Mouse (Mus musculus) hematopoietic stem cell, adult 5-6 weeks (primary cell): Measurements from ENCODE around the gene Eps8l1. TPM values are rescaled to one million over a fixed set of nuclear protein-coding genes. Genes with fewer than 3 reads are reported as not detected.
"Not testable (repeated sequence)": the region's sequence is repeated elsewhere in the genome, so short reads cannot be mapped to it uniquely, and the experiment has no call there.

Experiments used
- ATAC-seq, 2 experiments: fragments of 125-278 bp in 1 of 2; replicated peaks in 1 of 2; 2 replicates each; pipeline ENCODE4 v1.8.0; 2016 to 2017; ENCODE audit warnings: inconsistent platforms in 2 of 2, mild to moderate bottlenecking in 2 of 2, moderate number of reproducible peaks in 2 of 2, low read depth in 1 of 2, moderate TSS enrichment in 1 of 2; ENCODE audit not compliant: low FRiP score in 2 of 2, poor library complexity in 2 of 2, severe bottlenecking in 2 of 2, insufficient read depth in 1 of 2, low TSS enrichment in 1 of 2
- total RNA-seq: library from RNA; stranded (forward); fragments of 172-1452, 232-1000 nt; gene quantifications from 2 replicates; pipeline ENCODE4 v1.2.3, GENCODE M21; 2017

The Eps8l1 gene
- total RNA-seq: 5.1 and 17.1 TPM in 2 replicates

DNA sequence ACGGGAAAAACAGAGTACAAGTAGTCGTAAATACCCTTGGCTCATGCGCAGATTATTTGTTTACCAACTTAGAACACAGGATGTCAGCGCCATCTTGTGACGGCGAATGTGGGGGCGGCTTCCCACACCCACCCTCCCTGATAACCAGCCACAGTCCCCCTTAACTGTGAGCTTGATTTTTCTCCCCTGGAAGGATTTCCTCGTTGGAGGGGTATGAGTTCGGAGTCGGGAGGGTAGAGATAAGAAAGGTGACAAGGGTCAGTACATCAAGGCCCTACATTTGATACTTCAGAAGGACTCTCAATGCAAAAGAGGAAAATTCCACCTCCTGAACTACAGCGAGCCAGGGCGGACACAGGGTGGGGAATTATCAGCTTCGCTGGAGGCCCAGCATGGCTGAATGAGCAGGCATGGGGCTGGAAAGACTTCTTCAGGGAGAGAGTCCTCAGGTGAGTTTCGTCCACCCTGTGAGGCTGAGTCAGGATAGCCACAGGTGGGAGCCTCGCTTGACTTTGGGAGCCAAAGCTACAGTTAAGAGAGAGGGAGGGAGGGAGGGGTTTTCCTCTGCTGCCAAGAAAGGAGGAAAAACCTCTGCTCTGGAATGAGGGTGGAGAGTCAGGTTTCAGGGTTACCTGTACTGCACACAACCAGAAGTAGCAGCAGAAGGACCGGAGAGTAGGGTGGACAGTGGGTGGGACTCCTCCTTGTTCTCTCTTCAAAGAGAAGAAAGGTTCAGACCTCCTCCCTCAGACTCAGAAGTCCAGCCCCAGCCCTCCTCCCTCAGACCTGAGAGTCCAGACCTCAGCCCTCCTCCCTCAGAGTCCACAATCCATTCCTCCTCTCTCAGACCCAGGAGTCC, at the start of gene Eps8l1:
TSS of gene Eps8l1 (plus strand) at position 99 of the 859 bp plus-strand sequence.
- peak; percentile 32 to 42; a peak in 1 of 4 replicates for ATAC-seq

GRCm38 (mm10) chr7:4412406-4412805, 48.1 kb upstream of the Eps8l1 start:
- not testable (repeated sequence) for ATAC-seq

- no peak for ATAC-seq
These were observed 40.8 kb upstream of the Eps8l1 start for GRCm38 (mm10) chr7:4419681-4420080.

DNA sequence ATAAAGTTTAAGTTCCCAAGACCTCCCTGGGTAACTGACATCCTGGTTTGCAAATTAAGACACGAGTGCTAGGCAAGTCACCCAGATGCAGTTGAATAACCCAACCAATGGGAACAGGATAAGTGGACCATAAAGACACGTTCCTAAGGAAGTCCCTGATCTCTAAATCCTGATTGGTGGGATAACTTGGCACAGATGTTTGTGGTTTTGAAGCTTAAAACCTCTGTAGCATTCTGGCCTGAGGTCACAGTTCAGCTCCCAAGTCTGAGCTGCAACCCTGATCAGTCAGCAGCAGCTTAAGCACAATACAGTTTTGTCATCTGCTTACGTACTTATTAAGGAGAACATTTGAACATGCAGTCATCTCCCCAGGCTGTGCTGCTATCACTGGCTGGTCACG, 40.2 kb upstream of the Eps8l1 start:
- no peak for ATAC-seq

GRCm38 (mm10) chr7:4427161-4427912, 33.1 kb upstream of the Eps8l1 start:
- ATAC-seq: peak; percentile 96 to 97

DNA sequence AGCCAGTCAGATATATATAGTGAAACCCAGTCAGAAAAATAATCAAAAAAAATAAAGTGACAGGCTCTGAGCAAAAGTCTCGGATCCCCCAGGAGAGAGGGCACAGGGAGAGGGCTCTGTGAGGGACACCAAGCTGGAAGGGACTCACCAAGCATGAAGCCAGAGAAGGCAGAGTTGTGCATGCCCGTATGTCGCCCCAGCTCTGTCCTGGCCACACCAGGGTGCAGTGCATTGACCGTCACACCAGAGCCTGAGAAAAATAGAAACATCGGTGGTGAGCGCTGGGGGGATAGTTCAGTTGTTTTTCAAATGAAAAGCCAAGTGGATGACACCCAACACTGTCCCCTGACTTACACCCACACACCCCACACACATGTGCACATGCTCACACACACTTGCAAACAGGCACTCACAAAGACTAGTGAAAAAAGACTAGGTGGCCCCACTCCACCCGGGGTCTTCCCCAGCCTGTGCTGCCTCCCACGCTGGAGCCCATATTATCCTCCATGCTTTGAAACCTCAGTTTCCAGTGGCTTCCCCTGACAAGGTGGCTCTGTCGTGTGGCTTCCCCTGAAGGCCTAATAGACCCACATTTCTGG, 30.1 kb upstream of the Eps8l1 start:
- ATAC-seq: no peak

- peak in 1 of 2 experiments; percentile 43; a peak in 1 of 4 replicates for ATAC-seq
These were observed 28.9 kb upstream of the Eps8l1 start for GRCm38 (mm10) chr7:4431548-4431947.

DNA sequence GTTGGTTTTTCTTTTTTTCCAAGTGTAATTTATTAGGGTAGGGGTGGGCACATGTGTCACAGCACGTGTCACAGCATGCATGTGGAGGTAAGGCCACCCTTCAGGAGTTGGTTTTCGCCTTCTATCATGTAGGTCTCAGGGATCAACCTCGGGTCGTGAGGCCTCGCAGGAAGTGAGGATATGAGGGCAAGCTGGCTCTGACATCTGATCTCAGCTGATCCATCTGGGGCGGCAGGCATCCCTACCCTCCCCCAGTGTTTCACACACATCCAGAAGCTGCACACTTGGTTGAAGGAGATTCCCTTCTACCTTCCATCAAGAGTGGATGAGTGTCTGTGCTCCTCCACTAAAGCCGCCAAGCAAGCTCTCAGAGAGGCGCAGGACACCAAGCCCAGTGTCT, 28.4 kb upstream of the Eps8l1 start:
- ATAC-seq: no peak

DNA sequence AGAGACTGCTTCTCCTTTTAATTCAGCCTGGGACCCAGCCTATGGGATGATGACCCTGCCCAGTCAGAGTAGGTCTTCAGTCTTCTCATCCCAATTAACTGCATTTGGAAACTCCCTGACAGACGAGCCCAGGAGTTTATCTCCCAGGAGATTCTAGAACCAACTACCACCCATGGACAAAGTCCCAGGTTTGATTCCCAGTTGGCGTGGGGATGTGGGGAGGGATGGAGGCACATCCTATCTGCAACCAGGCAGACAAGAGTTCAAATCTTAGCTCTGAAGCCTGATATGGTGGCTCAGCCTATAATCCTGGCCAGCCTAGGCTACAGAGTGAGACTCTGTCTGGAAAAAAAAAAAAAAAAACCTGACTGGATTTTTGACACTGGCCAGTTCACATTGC, 22.8 kb upstream of the Eps8l1 start:
- ATAC-seq: no peak

DNA sequence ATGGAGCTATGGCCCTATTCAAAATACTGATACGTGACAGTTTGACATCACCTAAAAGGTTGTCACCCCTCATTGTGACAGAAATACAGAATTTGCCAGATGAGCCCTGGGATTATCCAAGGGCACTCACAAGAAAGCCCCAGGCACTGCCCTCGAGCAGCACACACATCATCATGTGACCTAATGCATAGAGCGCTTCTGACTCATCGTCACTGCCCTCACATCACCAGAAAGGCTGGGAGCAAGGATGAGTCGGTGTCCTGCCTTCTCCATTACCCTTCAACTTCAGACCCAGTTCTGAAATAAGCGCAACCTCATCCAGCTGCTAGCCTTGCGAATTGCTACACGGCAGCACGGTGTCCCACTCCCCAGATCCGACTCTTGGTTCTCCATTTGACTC, 19.9 kb upstream of the Eps8l1 start:
- ATAC-seq: no peak

- ATAC-seq: peak; percentile 94 to 97
These were observed 15.2 kb upstream of the Eps8l1 start, which contains the start of gene Rdh13 for GRCm38 (mm10) chr7:4445216-4445791. Rdh13 (minus strand) TSS chr7:4445649.

DNA sequence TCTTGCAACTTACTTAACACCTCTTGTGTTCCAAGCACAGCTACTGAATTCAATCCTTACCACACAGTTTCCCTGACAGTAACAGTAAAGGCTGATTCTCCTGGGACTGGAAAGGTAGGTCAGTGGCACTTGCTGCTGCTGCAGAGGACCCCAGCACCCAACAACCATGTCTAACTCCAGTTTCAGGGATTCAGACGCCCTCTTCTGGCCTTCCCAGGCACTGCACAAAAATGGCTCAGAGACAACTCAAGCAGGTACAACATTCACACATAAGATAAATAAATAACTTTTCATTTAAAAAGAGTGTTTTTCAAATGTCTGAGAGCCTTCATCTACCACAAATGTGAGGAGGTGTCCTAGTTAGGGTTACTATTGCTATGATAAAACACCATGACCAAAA, 13.3 kb upstream of the Eps8l1 start:
- no peak for ATAC-seq

DNA sequence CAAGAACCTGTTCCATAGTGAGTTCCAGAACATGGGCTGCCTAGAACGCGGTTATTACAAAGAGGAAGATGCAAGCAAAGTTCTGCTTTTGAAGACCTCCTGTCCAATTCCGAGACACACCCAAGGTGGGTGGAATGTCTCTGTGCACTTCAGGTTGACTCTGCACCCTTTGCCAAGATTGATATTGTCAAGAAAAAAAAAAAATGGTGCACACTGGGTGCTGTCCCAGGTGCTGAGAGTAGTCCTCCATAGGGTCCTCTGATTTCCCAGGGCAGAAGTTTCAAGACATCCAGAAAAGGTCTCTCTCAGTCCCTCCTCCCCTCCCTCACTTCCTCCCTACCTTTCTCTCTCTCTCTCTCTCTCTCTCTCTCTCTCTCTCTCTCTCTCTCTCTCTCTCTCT, 12.0 kb upstream of the Eps8l1 start:
- no peak for ATAC-seq

GRCm38 (mm10) chr7:4449211-4449610, 11.3 kb upstream of the Eps8l1 start:
- no peak for ATAC-seq

- ATAC-seq: peak in 1 of 2 experiments; percentile 21; a peak in 1 of 4 replicates
These were observed 7.8 kb upstream of the Eps8l1 start for GRCm38 (mm10) chr7:4452644-4453043.

- ATAC-seq: peak in 1 of 2 experiments; percentile 39; a peak in 2 of 4 replicates
These were observed 3.8 kb downstream of the Eps8l1 start for GRCm38 (mm10) chr7:4464194-4464824.

- ATAC-seq: no peak
These were observed 7.3 kb downstream of the Eps8l1 start for GRCm38 (mm10) chr7:4467801-4468200.
